In genomic region chr17:46876371-46876950, GRCm38 (mm10) we compare ENCODE assay signal across 13 mouse cellular contexts. TPM values are rescaled to one million over a fixed set of nuclear protein-coding genes. Genes with fewer than 3 reads are reported as not detected.
DNase-seq lines count a peak whose midpoint lies in the region; ATAC-seq and TF ChIP-seq lines count a peak whose summit lies in the region.
"Had no signal": no experiment of that assay in that cellular context is flagged by ENCODE, and none has a peak within 500 bp of the region (broad histone marks: within the 10 kb centered on the region; RNA-seq: fewer than 3 reads in every experiment).

No protein-coding gene starts in this region.

- no peak overlapping the region for H3K9ac ChIP-seq in intestine, embryonic 15.5 days
- no peak overlapping the region for H3K9ac ChIP-seq in limb, embryonic 15.5 days

- DNase-seq in adrenal gland, postnatal 10 days: peak; percentile 40
- DNase-seq in adrenal gland, adult 2 months: no peak
- no peak for DNase-seq in cerebellum, adult 2 months
- DNase-seq in cerebellum, postnatal 4 days (ENCODE audit: low spot score in 2 of 2): no peak
- no peak for DNase-seq in ovary, adult 18-20 months (ENCODE audit: low spot score)

- no peak overlapping the region for H3K4me3 ChIP-seq in C2C12 (ENCODE audit: insufficient read depth, poor library complexity, severe bottlenecking)
- H3K4me3 ChIP-seq in intestine, embryonic 15.5 days (replicated peaks): no peak overlapping the region
- H3K4me3 ChIP-seq in limb, embryonic 15.5 days: no peak overlapping the region
- no peak overlapping the region for H3K4me3 ChIP-seq in cerebellum, adult 2 months (replicated peaks; ENCODE audit: insufficient read depth, low read depth, low read length)
- H3K4me3 ChIP-seq: hindbrain, embryonic 10.5 days; left cerebral cortex, adult 2 months; midbrain, embryonic 10.5 days had no signal

- no peak overlapping the region for H3ac ChIP-seq in C2C12 (ENCODE audit: control insufficient read depth, insufficient read length, low read depth)

- H3K4me2 ChIP-seq in intestine, embryonic 15.5 days (replicated peaks): no peak overlapping the region
- no peak overlapping the region for H3K4me2 ChIP-seq in limb, embryonic 15.5 days

- H3K4me1 ChIP-seq in intestine, embryonic 15.5 days (replicated peaks): peaks cover 13% of the 10 kb centered on the region
- peaks cover 15% of the 10 kb centered on the region; the same call in 1 of the 2 replicates for H3K4me1 ChIP-seq in limb, embryonic 15.5 days
- H3K4me1 ChIP-seq in cerebellum, adult 2 months (ENCODE audit: control insufficient read depth, insufficient read depth, low read length): peaks cover 15% of the 10 kb centered on the region

- peak overlapping the region; percentile 11; the same call in 1 of the 2 replicates for H3K27ac ChIP-seq in intestine, embryonic 15.5 days
- 0 out of 2 replicates have a peak overlapping the region, but pooled peaks have one; percentile 28 for H3K27ac ChIP-seq in limb, embryonic 15.5 days
- H3K27ac ChIP-seq in cerebellum, adult 2 months (ENCODE audit: insufficient read depth, low read length): no peak overlapping the region
- H3K27ac ChIP-seq: hindbrain, embryonic 10.5 days; left cerebral cortex, adult 2 months; midbrain, embryonic 10.5 days had no signal

- no peaks in the 10 kb centered on the region for H3K27me3 ChIP-seq in C2C12 (ENCODE audit: control insufficient read depth, insufficient read depth, insufficient read length)
- H3K27me3 ChIP-seq in intestine, embryonic 15.5 days (replicated peaks): no peaks in the 10 kb centered on the region
- no peaks in the 10 kb centered on the region for H3K27me3 ChIP-seq in limb, embryonic 15.5 days
- no peaks in the 10 kb centered on the region for H3K27me3 ChIP-seq in cerebellum, adult 2 months (ENCODE audit: control insufficient read depth, insufficient read depth, low read length)

- WGBS in intestine, embryonic 15.5 days: 53% methylated on average over 8 of the region's 8 CpGs
- 45% methylated on average over 8 of the region's 8 CpGs for whole genome bisulfite sequencing in limb, embryonic 15.5 days
- 85% methylated on average over 8 of the region's 8 CpGs for WGBS in cerebellum, adult 2 months

- no peaks in the 10 kb centered on the region for H3K36me3 ChIP-seq in C2C12 (ENCODE audit: control insufficient read depth, insufficient read depth)
- H3K36me3 ChIP-seq in intestine, embryonic 15.5 days: no peaks in the 10 kb centered on the region
- no peaks in the 10 kb centered on the region for H3K36me3 ChIP-seq in limb, embryonic 15.5 days
- H3K36me3 ChIP-seq: hindbrain, embryonic 10.5 days; midbrain, embryonic 10.5 days had no signal

- H3K79me2 ChIP-seq in C2C12 (ENCODE audit: control insufficient read depth, insufficient read depth): peaks cover 51% of the 10 kb centered on the region

- no peaks in the 10 kb centered on the region for H3K9me3 ChIP-seq in intestine, embryonic 15.5 days
- no peaks in the 10 kb centered on the region for H3K9me3 ChIP-seq in limb, embryonic 15.5 days
- H3K9me3 ChIP-seq: hindbrain, embryonic 10.5 days; midbrain, embryonic 10.5 days had no signal

- ATAC-seq in intestine, embryonic 15.5 days: peak; percentile 79
- ATAC-seq in limb, embryonic 15.5 days (ENCODE audit: insufficient number of reproducible peaks, low FRiP score, low TSS enrichment, low read depth): no peak

- TF ChIP-seq CTCF in C2C12 (IDR thresholded peaks at IDR 0.05; ENCODE audit: control insufficient read depth, insufficient read depth, insufficient read length): no peak
- no peak for TF ChIP-seq CTCF in cerebellum, adult 2 months (IDR thresholded peaks at IDR 0.05; ENCODE audit: borderline replicate concordance, insufficient read depth, low read depth, low read length)

- TF ChIP-seq POLR2A in cerebellum, adult 2 months (IDR thresholded peaks at IDR 0.05; ENCODE audit: borderline replicate concordance, insufficient read depth, low read length): no peak

- peaks cover 7% of the 10 kb centered on the region for H3K79me3 ChIP-seq in C2C12 (ENCODE audit: low read depth)

TF ChIP-seq in C2C12, 6 proteins besides CTCF, POLR2A, EP300 and RAD21:
- no peak for TF ChIP-seq MYOG (IDR thresholded peaks at IDR 0.05; ENCODE audit: control insufficient read depth, extremely low read depth, insufficient read length)
- TF ChIP-seq FOSL1 (IDR thresholded peaks at IDR 0.05; ENCODE audit: insufficient read depth, low read length, poor library complexity, severe bottlenecking): peak; percentile 53

RNA-seq across cellular contexts. Expression of gene Tbcc, which starts 14.0 kb away (rescaled TPM):
- 10 to 100 TPM; 21.6 to 23.3 TPM for total RNA-seq in adrenal gland, postnatal 10 days (2021)
- 10 to 100 TPM; 13.1 to 23.8 TPM for total RNA-seq in adrenal gland, adult 2 months (2021)
- 17.2 and 18.5 TPM in 2 replicates for polyA plus RNA-seq in adrenal gland, adult 2 months (2012; rRNA removed)
- polyA plus RNA-seq in C2C12 (2012; fragmentation: generic; extraction: Trizol): 46.8 TPM
- 48.2 and 48.6 TPM in 2 replicates for polyA plus RNA-seq in intestine, embryonic 15.5 days (2015; fragmentation: Nextera tagmentation; extraction: Ambion mirVana)
- polyA plus RNA-seq in limb, embryonic 15.5 days (2015; fragmentation: Nextera tagmentation; extraction: Ambion mirVana): 51.2 and 54.1 TPM in 2 replicates
- polyA plus RNA-seq in cerebellum, adult 2 months (2012; rRNA removed): 24.9 and 25.3 TPM in 2 replicates

RNA-seq across cellular contexts. Expression of gene Bicral, which starts 18.2 kb away (rescaled TPM):
- total RNA-seq in adrenal gland, postnatal 10 days (2021): 10 to 100 TPM; 15.2 to 19.0 TPM
- 10 to 100 TPM; 22.6 to 25.1 TPM for total RNA-seq in adrenal gland, adult 2 months (2021)
- polyA plus RNA-seq in adrenal gland, adult 2 months (2012; rRNA removed): 6.1 and 7.7 TPM in 2 replicates
- polyA plus RNA-seq in C2C12 (2012; fragmentation: generic; extraction: Trizol): 3.9 TPM
- 3.5 and 4.6 TPM in 2 replicates for polyA plus RNA-seq in intestine, embryonic 15.5 days (2015; fragmentation: Nextera tagmentation; extraction: Ambion mirVana)
- polyA plus RNA-seq in limb, embryonic 15.5 days (2015; fragmentation: Nextera tagmentation; extraction: Ambion mirVana): 3.8 and 4.7 TPM in 2 replicates
- 35.9 and 36.8 TPM in 2 replicates for polyA plus RNA-seq in cerebellum, adult 2 months (2012; rRNA removed)

RNA-seq across cellular contexts. Expression of gene Prph2, which starts 33.8 kb away (rescaled TPM):
- total RNA-seq in adrenal gland, postnatal 10 days (2021): not detected
- total RNA-seq in adrenal gland, adult 2 months (2021): not detected
- polyA plus RNA-seq in adrenal gland, adult 2 months (2012; rRNA removed): not detected in 2 replicates
- 0.01 TPM for polyA plus RNA-seq in C2C12 (2012; fragmentation: generic; extraction: Trizol)
- polyA plus RNA-seq in intestine, embryonic 15.5 days (2015; fragmentation: Nextera tagmentation; extraction: Ambion mirVana): not detected in 2 replicates
- polyA plus RNA-seq in limb, embryonic 15.5 days (2015; fragmentation: Nextera tagmentation; extraction: Ambion mirVana): not detected in 2 replicates
- polyA plus RNA-seq in cerebellum, adult 2 months (2012; rRNA removed): not detected in 2 replicates
- total RNA-seq: gastrocnemius, adult 18-20 months; left cerebral cortex, adult 2 months; neutrophil, adult 5-6 weeks had no signal
- polyA plus RNA-seq: hindbrain, embryonic 10.5 days; midbrain, embryonic 10.5 days had no signal
